Mouse (Mus musculus) intestine, embryonic 14.5 days (tissue): ENCODE results near the gene Tbcc. TPM values are rescaled to one million over a fixed set of nuclear protein-coding genes. Genes with fewer than 3 reads are reported as not detected.

Source experiments
- ATAC-seq: fragments of 200-750 bp; cut with Nextera tagmentation; replicated peaks from 2 replicates; pipeline ENCODE4 v1.8.0; 2017; ENCODE audit warnings: low read depth, moderate number of reproducible peaks, moderate TSS enrichment, moderate library complexity; ENCODE audit not compliant: low FRiP score, low TSS enrichment
- DNase-seq: peaks from one replicate; pipeline ENCODE4 v3.0.0-alpha.2; 2018; ENCODE audit warnings: low spot score
- H3K27ac ChIP-seq: fragments of 300-500 bp; sonication (generic); 2 replicates; pipeline ENCODE4 v1.5.1; 2014; ENCODE audit warnings: low read depth, mild to moderate bottlenecking, control low read depth
- H3K27me3 ChIP-seq: fragments of 300-500 bp; sonication (generic); replicated peaks from 2 replicates; pipeline ENCODE4 v1.6.1; 2014; ENCODE audit warnings: low read length, control low read depth; ENCODE audit not compliant: control insufficient read depth, insufficient read depth
- H3K36me3 ChIP-seq: fragments of 300-500 bp; sonication (generic); 2 replicates; pipeline ENCODE4 v1.6.1; 2014; ENCODE audit warnings: low read length, control low read depth; ENCODE audit not compliant: control insufficient read depth, insufficient read depth
- H3K4me1 ChIP-seq: fragments of 300-500 bp; sonication (generic); replicated peaks from 2 replicates; pipeline ENCODE4 v1.6.1; 2014; ENCODE audit warnings: low read length, control low read depth, mixed read lengths; ENCODE audit not compliant: control insufficient read depth, insufficient read depth
- H3K4me2 ChIP-seq: fragments of 300-500 bp; sonication (generic); 2 replicates; pipeline ENCODE4 v1.6.1; 2014; ENCODE audit warnings: low read length
- H3K4me3 ChIP-seq: fragments of 300-500 bp; sonication (generic); 2 replicates; pipeline ENCODE4 v1.5.1; 2014; ENCODE audit warnings: low read depth, low read length, control low read depth, mixed read lengths
- H3K9ac ChIP-seq: fragments of 300-500 bp; sonication (generic); 2 replicates; pipeline ENCODE4 v1.6.1; 2014; ENCODE audit warnings: mild to moderate bottlenecking, low read length
- H3K9me3 ChIP-seq: fragments of 300-500 bp; sonication (generic); 2 replicates; pipeline ENCODE4 v1.6.1; 2016; ENCODE audit warnings: low read length, control low read depth; ENCODE audit not compliant: control insufficient read depth
- WGBS: fragments of 180-500 bp; shearing (Covaris S2); extraction: QIAGEN DNeasy Blood & Tissue Kit; methylation state at CpG from one replicate; pipeline ENCODE4 v1.1.7; 2014; 5-methylcytosine and 5-hydroxymethylcytosine counted together
- polyA plus RNA-seq: library from polyadenylated mRNA; unstranded; fragments of >200 nt; fragmentation: Nextera tagmentation; extraction: Ambion mirVana; gene quantifications from 2 replicates; pipeline ENCODE4 v1.2.1, GENCODE M21; 2014

The Tbcc gene
- polyA plus RNA-seq, 1 experiment from 2014 or later, result 54.8 TPM

- no peak overlapping the region for H3K4me3 ChIP-seq
- H3K9me3 ChIP-seq, result no peaks in the 10 kb centered on the region
- 37% methylated on average over 17 of the region's 17 CpGs for WGBS
- ATAC-seq (no peak), DNase-seq (peak; percentile 58)
- H3K4me1 ChIP-seq, result peaks cover 16% of the 10 kb centered on the region
- H3K36me3 ChIP-seq, result no peaks in the 10 kb centered on the region
- H3K9ac ChIP-seq, result no peak overlapping the region; the same call in 1 of the 2 replicates
- no peaks in the 10 kb centered on the region for H3K27me3 ChIP-seq
- H3K4me2 ChIP-seq, result peak overlapping the region; percentile 14
- H3K27ac ChIP-seq, result no peak overlapping the region
Observed at GRCm38 (mm10) chr17:46885910-46886643, 4.4 kb upstream of the Tbcc start.

- Histone ChIP-seq H3K4me1 (peaks cover 34% of the 10 kb centered on the region), H3K27me3 (no peaks in the 10 kb centered on the region), H3K36me3 (peaks cover 9% of the 10 kb centered on the region; the same call in 1 of the 2 replicates), H3K4me3 (peak overlapping the region; percentile 97), H3K9me3 (no peaks in the 10 kb centered on the region), H3K4me2 (peak overlapping the region; percentile 82), H3K27ac (peak overlapping the region; percentile 97), H3K9ac (peak overlapping the region; percentile 63)
- peak; percentile 56 for DNase-seq
- 36% methylated on average over 16 of the region's 16 CpGs for WGBS
- no peak for ATAC-seq
Observed at GRCm38 (mm10) chr17:46888511-46889212, 1.8 kb upstream of the Tbcc start.

- Histone ChIP-seq H3K4me2 (peak overlapping the region; percentile 82), H3K4me1 (peaks cover 34% of the 10 kb centered on the region), H3K36me3 (peaks cover 9% of the 10 kb centered on the region; the same call in 1 of the 2 replicates), H3K27ac (peak overlapping the region; percentile 97), H3K9me3 (no peaks in the 10 kb centered on the region), H3K9ac (peak overlapping the region; percentile 63), H3K27me3 (no peaks in the 10 kb centered on the region), H3K4me3 (peak overlapping the region; percentile 97)
- ATAC-seq (peak; percentile 49), DNase-seq (peak; percentile 91)
- under 1% methylated on average over 44 of the region's 44 CpGs for WGBS
Observed at GRCm38 (mm10) chr17:46889450-46890084, 917 bp upstream of the Tbcc start.

GRCm38 (mm10) chr17:46890843-46891594 is 535 bp downstream of the Tbcc start:
- DNase-seq (peak; percentile 62), ATAC-seq (no peak; the same call in 1 of the 2 replicates)
- no peaks in the 10 kb centered on the region for H3K9me3 ChIP-seq
- H3K27me3 ChIP-seq, result no peaks in the 10 kb centered on the region
- WGBS, result 2% methylated on average over 64 of the region's 64 CpGs
- H3K9ac ChIP-seq, result peak overlapping the region; percentile 80
- peak overlapping the region; percentile 99 for H3K4me2 ChIP-seq
- H3K4me3 ChIP-seq, result peak overlapping the region; percentile 97
- peak overlapping the region; percentile 87 for H3K27ac ChIP-seq
- H3K4me1 ChIP-seq, result peaks cover 25% of the 10 kb centered on the region
- H3K36me3 ChIP-seq, result peaks cover 9% of the 10 kb centered on the region; the same call in 1 of the 2 replicates

- Histone ChIP-seq H3K4me2 (no peak overlapping the region), H3K9ac (no peak overlapping the region), H3K4me3 (no peak overlapping the region), H3K36me3 (peaks cover 9% of the 10 kb centered on the region; the same call in 1 of the 2 replicates), H3K27me3 (no peaks in the 10 kb centered on the region), H3K27ac (no peak overlapping the region), H3K4me1 (peaks cover 27% of the 10 kb centered on the region), H3K9me3 (no peaks in the 10 kb centered on the region)
- WGBS, result 92% methylated on average over 9 of the region's 9 CpGs
- no peak for ATAC-seq
- DNase-seq, result no peak
Observed at GRCm38 (mm10) chr17:46895426-46895825, 4.9 kb downstream of the Tbcc start.

- Histone ChIP-seq H3K27ac (no peak overlapping the region), H3K9me3 (no peaks in the 10 kb centered on the region), H3K4me3 (no peak overlapping the region), H3K36me3 (peaks cover 6% of the 10 kb centered on the region; the same call in 1 of the 2 replicates), H3K4me2 (no peak overlapping the region; the same call in 1 of the 2 replicates), H3K9ac (no peak overlapping the region), H3K27me3 (no peaks in the 10 kb centered on the region), H3K4me1 (peaks cover 16% of the 10 kb centered on the region)
- WGBS, result 35% methylated on average over 13 of the region's 13 CpGs
- DNase-seq (no peak), ATAC-seq (no peak)
Observed at GRCm38 (mm10) chr17:46897221-46897950, 6.9 kb downstream of the Tbcc start.

- ATAC-seq (no peak), DNase-seq (no peak)
- no peak overlapping the region for H3K4me2 ChIP-seq
- no peak overlapping the region for H3K9ac ChIP-seq
- no peaks in the 10 kb centered on the region for H3K36me3 ChIP-seq
- no peaks in the 10 kb centered on the region for H3K27me3 ChIP-seq
- 56% methylated on average over 2 of the region's 2 CpGs for WGBS
- no peak overlapping the region for H3K27ac ChIP-seq
- no peak overlapping the region for H3K4me3 ChIP-seq
- H3K4me1 ChIP-seq, result peaks cover 9% of the 10 kb centered on the region; the same call in 1 of the 2 replicates
- no peaks in the 10 kb centered on the region for H3K9me3 ChIP-seq
Observed at GRCm38 (mm10) chr17:46900941-46901340, 10.5 kb downstream of the Tbcc start.
